Mouse (Mus musculus) bone marrow, adult 2 months (tissue): ENCODE results near the gene Zfp59. TPM values are rescaled to one million over a fixed set of nuclear protein-coding genes. Genes with fewer than 3 reads are reported as not detected.
"Not testable (repeated sequence)": the region's sequence is repeated elsewhere in the genome, so short reads cannot be mapped to it uniquely, and the experiment has no call there.

ENCODE experiments used
- H3K27ac ChIP-seq: fragments of 200-500 bp; 2 replicates; pipeline ENCODE4 v1.5.1; 2012; ENCODE audit warnings: low read depth, mild to moderate bottlenecking, control low read depth, inconsistent platforms, low read length; ENCODE audit not compliant: control insufficient read depth, poor library complexity, insufficient read depth
- H3K4me1 ChIP-seq: fragments of 200-500 bp; 2 replicates; pipeline ENCODE4 v1.6.1; 2011; ENCODE audit warnings: low read length; ENCODE audit not compliant: control insufficient read depth, insufficient read depth
- H3K4me3 ChIP-seq: fragments of 200-500 bp; replicated peaks from 2 replicates; pipeline ENCODE3; 2011; ENCODE audit warnings: mild to moderate bottlenecking, low read depth, low read length, control low read depth; ENCODE audit not compliant: control insufficient read depth
- CTCF ChIP-seq: fragments of 200-500 bp; IDR thresholded peaks from 2 replicates; pipeline ENCODE4 v1.5.1; 2011; ENCODE audit warnings: low read length, control low read depth; ENCODE audit not compliant: control insufficient read depth, insufficient read depth
- POLR2A ChIP-seq: fragments of 200-500 bp; IDR thresholded peaks from 2 replicates; pipeline ENCODE4 v1.6.1; 2011; ENCODE audit warnings: low read depth, mild to moderate bottlenecking, control low read depth, low read length, borderline replicate concordance; ENCODE audit not compliant: control insufficient read depth
- WGBS: fragments of 180-500 bp; shearing (Covaris S2); methylation state at CpG from one replicate; pipeline ENCODE4 v1.1.7; 2018; 5-methylcytosine and 5-hydroxymethylcytosine counted together
- polyA plus RNA-seq: library from polyadenylated mRNA; stranded (reverse); fragments of >200 nt; gene quantifications from 2 replicates; pipeline ENCODE4 v1.2.4, GENCODE M21; 2011; ENCODE audit warnings: low replicate concordance; ENCODE audit not compliant: missing spikeins, insufficient read depth, insufficient read length

The Zfp59 gene
- polyA plus RNA-seq, 1 experiment: 1.2 TPM

DNA sequence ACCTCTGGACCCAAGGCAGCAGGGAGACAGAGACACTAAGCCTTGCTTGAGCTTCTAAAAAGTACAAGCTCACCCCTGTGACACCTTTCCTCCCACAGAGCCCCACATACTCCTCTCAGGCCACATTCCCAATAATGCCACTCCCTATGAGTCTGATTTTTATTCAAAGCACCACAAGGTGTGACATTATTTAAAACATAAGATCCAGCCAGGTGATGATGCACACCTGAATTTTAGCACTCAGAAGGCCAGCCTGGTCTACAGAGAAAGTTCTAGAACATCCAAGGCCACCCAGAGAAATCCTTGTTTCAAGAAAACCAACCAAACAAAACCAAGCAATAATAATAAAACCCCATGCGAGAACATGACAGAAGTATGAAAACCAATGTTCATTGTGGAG, 18.8 kb downstream of the Zfp59 start, which contains the start of gene Zfp607a:
Gene Zfp607a (plus strand): TSS at position 301 of the 400 bp plus-strand sequence.
- H3K4me1 ChIP-seq: peaks cover 1% of the 10 kb centered on the region; the same call in 1 of the 2 replicates
- H3K4me3 ChIP-seq: no peak within 1 kb of the TSS
- 89% methylated on average over 1 of the region's 1 CpGs for WGBS
- TF ChIP-seq CTCF (no peak), POLR2A (no peak)
- H3K27ac ChIP-seq: no peak within 1 kb of the TSS

DNA sequence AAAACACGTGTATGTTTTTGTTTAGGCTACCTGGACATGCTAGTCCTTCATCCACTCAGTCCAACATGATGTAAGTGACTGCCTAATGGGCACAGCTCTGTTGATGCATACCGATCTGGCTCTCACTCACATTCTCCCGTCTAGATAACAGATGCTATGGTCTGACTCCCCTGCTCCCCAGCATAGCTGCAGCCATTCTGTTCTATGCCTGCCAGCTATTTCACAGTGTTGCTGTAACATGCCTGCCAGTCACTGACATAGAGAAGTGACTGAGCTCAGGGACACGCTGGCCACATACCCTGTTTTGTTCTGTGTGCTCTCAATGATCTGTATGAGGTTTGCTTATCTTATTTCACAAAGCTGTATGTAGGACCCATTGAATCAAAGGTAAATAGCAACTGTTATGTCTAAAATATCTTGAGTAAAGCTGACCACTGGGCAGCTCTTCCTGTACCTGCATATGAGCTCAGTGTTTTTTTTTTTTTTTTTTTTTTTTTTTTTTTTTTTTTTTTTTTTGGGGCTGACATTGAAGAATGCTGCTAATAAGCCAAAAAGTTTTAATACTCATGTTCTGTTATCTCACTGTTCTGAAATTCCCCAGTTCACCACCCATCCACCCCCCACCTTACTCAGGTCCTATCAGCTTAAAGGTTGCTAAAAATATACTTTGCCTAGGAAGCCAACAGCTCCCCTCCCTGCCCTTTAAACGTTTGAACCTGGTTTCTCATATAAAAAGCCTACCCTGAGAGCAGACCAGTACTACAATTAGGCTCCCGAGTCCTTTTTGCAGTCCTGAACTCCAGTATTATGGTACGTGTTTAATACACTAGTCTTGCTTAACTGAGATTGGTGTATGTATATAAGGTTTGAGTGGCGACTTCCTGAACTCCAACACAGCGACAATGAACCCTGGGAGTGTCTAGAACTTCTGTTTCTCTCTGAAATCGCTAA, 21.2 kb downstream of the Zfp59 start:
- WGBS: 21% methylated on average over 10 of the region's 10 CpGs
- TF ChIP-seq POLR2A: no peak
- no peak for TF ChIP-seq CTCF
- Histone ChIP-seq H3K4me1 (peaks cover 1% of the 10 kb centered on the region; the same call in 1 of the 2 replicates), H3K4me3 (peak overlapping the region; percentile 71), H3K27ac (no peak overlapping the region; the same call in 1 of the 2 replicates)

DNA sequence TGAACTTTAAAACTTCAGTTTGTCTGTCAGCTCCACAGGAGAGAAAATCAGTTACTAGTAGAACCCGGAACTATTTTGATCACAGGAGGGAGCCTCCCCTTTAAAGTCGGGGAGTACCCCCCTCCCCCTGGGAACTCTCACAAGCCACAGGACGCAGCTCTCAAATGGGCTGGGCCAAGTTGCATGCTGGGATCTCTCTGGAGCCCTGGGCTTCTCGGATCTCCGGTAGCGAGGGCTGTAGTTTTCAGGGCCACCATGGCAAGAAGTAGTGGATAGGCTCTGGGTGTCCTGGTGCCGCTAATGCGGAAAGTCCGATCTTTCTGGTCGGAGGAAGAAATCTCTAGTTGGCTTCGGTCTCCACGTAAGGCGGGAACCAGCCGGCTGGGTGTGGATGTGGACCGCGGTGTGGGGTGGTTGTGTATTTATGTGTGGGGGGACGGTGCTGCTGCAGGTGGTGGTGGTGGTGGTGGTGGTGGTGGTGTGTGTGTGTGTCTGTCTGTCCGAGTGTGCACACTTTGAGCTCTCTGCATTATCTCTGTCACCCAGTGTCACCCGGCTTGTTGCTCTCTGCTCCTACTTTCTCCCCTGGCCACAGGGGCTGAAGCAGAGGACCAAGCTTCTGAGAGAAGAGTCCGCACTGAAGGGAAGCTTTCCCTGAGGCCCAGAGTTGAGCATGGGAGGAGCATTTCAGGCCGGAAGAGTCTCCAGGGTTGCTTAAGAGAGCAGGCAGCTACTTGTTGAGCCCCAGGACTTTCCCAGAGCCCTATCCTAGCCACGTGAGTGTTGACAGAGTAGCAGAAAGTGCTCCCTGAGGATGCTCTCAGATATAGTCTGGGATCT, 22.2 kb downstream of the Zfp59 start:
- H3K4me1 ChIP-seq: peaks cover 1% of the 10 kb centered on the region; the same call in 1 of the 2 replicates
- peak overlapping the region; percentile 71 for H3K4me3 ChIP-seq
- WGBS: under 1% methylated on average over 22 of the region's 22 CpGs
- peak overlapping the region; percentile 67 for H3K27ac ChIP-seq
- TF ChIP-seq CTCF (no peak), POLR2A (0 out of 2 replicates have a peak, but pooled peaks have one; percentile 16)

DNA sequence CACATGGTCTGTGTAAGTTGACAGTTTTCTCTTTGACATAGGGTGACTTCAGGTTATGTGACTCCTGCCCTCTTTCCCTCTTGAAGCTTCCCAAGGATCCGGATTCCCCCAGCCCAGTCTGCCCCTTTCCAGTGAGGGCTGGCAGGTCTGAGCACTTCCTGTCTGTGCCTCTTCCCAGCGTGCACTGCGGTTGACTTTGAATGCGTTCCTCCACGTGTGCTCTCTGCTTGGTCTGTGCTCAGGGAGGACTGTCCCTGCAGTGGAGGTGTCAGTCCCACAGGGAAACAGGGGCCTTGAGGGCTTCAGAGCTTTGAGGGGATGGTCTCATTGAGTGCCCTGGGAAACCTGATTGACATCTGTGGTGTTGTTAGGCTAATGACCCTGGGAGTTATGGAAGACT, 24.2 kb downstream of the Zfp59 start:
- not testable (repeated sequence) for H3K4me1 ChIP-seq, H3K4me3 ChIP-seq, H3K27ac ChIP-seq
- 77% methylated on average over 5 of the region's 5 CpGs for WGBS

DNA sequence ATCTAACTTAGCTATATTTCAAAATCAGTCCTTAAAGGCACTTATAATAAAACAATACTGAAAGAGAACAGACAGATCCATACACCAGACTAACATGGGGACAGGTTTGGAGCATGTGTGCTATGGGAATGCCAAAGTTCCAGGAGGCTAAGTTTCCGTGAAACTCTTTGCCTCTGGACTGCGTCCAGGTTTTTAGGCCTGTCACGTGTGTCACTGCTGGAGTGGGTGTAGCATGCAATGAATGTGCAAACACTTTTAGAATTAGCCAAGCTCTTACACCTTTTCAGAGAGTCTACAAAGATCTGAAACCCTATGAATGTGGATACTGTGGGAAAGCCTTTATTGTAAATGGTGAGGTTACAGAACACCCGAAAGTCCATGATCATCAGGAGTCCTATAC, 43.3 kb downstream of the Zfp59 start:
- TF ChIP-seq POLR2A (no peak), CTCF (no peak)
- H3K4me1 ChIP-seq: no peaks in the 10 kb centered on the region
- H3K4me3 ChIP-seq: no peak overlapping the region
- no peak overlapping the region for H3K27ac ChIP-seq
- 89% methylated on average over 4 of the region's 4 CpGs for WGBS

DNA sequence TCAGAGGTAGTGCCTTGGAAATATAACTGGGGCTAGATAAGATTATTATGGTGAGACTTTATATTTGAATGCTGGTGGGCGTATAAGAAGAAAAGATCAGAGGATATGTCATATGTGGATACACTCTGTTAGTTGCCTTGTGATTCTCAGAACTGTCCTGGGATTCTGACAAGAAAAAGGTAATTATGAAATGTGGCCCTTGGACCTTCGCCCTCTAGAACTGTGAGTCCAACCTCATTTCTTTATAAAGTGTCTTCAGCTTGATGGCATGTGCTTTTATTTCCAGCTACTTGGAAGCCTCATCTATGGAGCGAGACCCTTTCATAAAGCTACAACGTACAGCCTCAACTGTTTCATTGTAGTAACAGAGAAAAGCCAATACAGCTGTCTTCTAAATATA, 62.2 kb downstream of the Zfp59 start:
- WGBS: 86% methylated on average over 4 of the region's 4 CpGs
- no peak overlapping the region for H3K27ac ChIP-seq

DNA sequence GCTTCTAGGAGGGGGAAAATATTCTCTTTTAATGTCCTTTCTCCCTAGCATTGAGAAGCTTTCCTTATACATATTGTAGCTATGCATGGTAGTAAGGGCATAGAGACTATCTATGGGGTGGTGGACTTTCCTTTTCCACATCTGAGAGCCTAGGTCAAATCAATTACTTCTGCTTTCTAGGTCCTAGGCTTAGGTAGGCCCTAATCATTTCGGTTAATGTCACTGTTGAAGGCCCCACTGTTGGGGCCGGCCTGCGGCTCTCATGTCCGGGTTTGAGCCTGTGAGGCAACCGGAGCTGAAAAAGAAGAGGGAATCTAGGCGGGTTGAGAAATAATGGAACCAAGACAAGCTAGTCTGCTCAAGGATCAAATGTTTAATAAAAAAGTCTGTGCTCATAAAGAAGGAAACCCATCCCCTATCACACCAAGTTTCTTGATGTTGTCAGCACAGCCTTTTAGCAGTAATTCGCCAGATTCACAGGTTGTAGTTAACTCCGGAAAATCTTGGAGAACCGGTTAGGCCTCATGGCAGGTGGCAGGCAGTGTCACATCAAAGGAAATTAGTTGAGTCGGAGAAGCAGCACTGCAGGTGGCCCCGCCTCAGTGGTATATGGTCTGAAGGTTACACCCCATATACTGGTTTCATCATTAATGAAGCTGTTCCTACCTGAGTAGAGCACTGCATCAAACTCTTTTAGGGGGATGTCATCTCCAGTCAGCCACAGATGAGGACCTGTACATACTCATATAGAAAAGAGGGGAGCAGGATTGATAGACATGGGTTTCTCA, 66.8 kb downstream of the Zfp59 start:
- Histone ChIP-seq H3K4me1 (no peaks in the 10 kb centered on the region), H3K4me3 (no peak overlapping the region), H3K27ac (no peak overlapping the region)
- TF ChIP-seq CTCF: no peak
- no peak for TF ChIP-seq POLR2A
- 76% methylated on average over 11 of the region's 11 CpGs for WGBS

More for the DNA sequence above, 62.2 kb downstream of the Zfp59 start:
- Histone ChIP-seq H3K4me3 (no peak overlapping the region), H3K4me1 (no peaks in the 10 kb centered on the region)
- TF ChIP-seq POLR2A (no peak), CTCF (no peak)

Other genes starting within 250 kb of the Zfp59 start
- 44.5 and 71.2 TPM in 2 replicates for gene Akt2, start 247.1 kb upstream of the Zfp59 start, polyA plus RNA-seq
- gene Ttc9b, start 184.7 kb upstream of the Zfp59 start, polyA plus RNA-seq: not detected in 2 replicates
- gene Map3k10, start 164.0 kb upstream of the Zfp59 start, polyA plus RNA-seq: 3.8 and 6.5 TPM in 2 replicates
- 1.2 and 4.2 TPM in 2 replicates for gene Zfp607b, start 149.3 kb upstream of the Zfp59 start, polyA plus RNA-seq
- gene Zfp60, start 107.2 kb upstream of the Zfp59 start, polyA plus RNA-seq: 2.7 and 4.5 TPM in 2 replicates
- gene Zfp626, start 31.4 kb upstream of the Zfp59 start, polyA plus RNA-seq: 2.0 and 3.8 TPM in 2 replicates
- 0.40 and 2.3 TPM in 2 replicates for gene Zfp607a, start 18.9 kb downstream of the Zfp59 start, polyA plus RNA-seq
- gene Zfp974, start 90.9 kb downstream of the Zfp59 start, polyA plus RNA-seq: 0.57 and 5.4 TPM in 2 replicates
- gene Zfp780b, start 140.6 kb downstream of the Zfp59 start, polyA plus RNA-seq: 3.2 and 6.0 TPM in 2 replicates
- 0.34 and 1.1 TPM in 2 replicates for gene Zfp850, start 175.5 kb downstream of the Zfp59 start, polyA plus RNA-seq
- 81.0 and 119 TPM in 2 replicates for gene Psmc4, start 211.5 kb downstream of the Zfp59 start, polyA plus RNA-seq
- not detected in 2 replicates for gene Fcgbp, start 232.6 kb downstream of the Zfp59 start, polyA plus RNA-seq